In the genomic region with DNA sequence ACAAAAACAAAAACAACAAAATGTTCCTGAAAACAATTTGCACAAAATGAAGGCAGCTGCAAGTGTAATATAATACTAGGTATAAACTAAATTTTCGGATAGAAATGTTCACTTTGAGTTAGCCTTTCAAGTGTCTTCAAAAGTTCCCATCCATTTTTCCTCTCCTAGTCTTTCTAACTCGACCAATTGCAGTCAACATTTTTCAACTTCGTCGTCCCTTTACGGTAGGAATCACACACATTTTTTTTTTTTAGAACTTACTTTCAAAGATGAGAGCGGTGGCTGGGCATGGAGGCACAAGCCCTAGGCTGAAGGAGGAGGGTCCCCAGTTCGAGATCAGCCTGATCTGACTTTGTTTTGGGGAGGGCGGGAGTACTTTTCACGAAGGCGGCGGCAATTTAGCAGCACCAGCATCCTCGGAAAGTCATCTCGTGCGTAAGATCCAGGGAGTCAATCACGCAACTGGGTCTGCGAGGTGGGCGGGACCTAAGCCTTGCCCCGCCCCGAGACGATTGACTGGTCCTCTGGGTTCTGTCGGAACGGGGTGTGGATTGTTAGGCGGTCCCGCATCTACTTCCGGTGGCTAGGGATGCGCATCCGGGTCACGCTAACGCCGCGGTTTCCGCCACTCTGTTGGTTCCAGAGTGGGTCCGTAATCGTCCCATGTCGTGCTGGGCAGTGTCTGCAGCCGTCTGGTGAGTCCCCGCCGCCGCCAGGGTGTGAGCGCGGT, we compare ENCODE assay signal across 8 mouse cellular contexts. TPM values are rescaled to one million over a fixed set of nuclear protein-coding genes. Genes with fewer than 3 reads are reported as not detected.
DNase-seq lines count a peak whose midpoint lies in the region; ATAC-seq lines count a peak whose summit lies in the region.

A gene (plus strand): TSS at position 527 of the 730 bp plus-strand sequence.

- peak within 1 kb of the TSS; percentile 93 for H3K27ac ChIP-seq in heart, embryonic 10.5 days
- peak within 1 kb of the TSS; percentile 89 for H3K27ac ChIP-seq in kidney, embryonic 15.5 days

- DNase-seq in B cell, adult 2 months: peak; percentile 95
- peak; percentile 98 for DNase-seq in brain, adult 2 months (ENCODE audit: low read depth, low spot score)
- peak; percentile 98 for DNase-seq in heart, embryonic 10.5 days (ENCODE audit: low spot score)
- DNase-seq in liver: peak; percentile 98
- DNase-seq in spleen, postnatal 4 days (ENCODE audit: low spot score in 2 of 2): peak; percentile 94 to 95

- peaks cover 15% of the 10 kb centered on the region for H3K36me3 ChIP-seq in heart, embryonic 10.5 days
- H3K36me3 ChIP-seq in kidney, embryonic 15.5 days: peaks cover 15% of the 10 kb centered on the region

- H3K4me1 ChIP-seq in heart, embryonic 10.5 days: peaks cover 13% of the 10 kb centered on the region; the same call in 1 of the 2 replicates
- peaks cover 14% of the 10 kb centered on the region for H3K4me1 ChIP-seq in kidney, embryonic 15.5 days

- WGBS in heart, embryonic 10.5 days: under 1% methylated on average over 41 of the region's 41 CpGs
- WGBS in kidney, embryonic 15.5 days: under 1% methylated on average over 41 of the region's 41 CpGs

- peak within 1 kb of the TSS; percentile 78 for H3K4me2 ChIP-seq in kidney, embryonic 15.5 days

- peak within 1 kb of the TSS; percentile 86 for H3K9ac ChIP-seq in kidney, embryonic 15.5 days

- peak within 1 kb of the TSS; percentile 100 for H3K4me3 ChIP-seq in heart, embryonic 10.5 days
- peak within 1 kb of the TSS; percentile 97 for H3K4me3 ChIP-seq in kidney, embryonic 15.5 days (replicated peaks)

- no peaks in the 10 kb centered on the region for H3K9me3 ChIP-seq in heart, embryonic 10.5 days
- H3K9me3 ChIP-seq in kidney, embryonic 15.5 days (replicated peaks): no peaks in the 10 kb centered on the region

- ATAC-seq in erythroblast, adult 5-6 weeks (replicated peaks; ENCODE audit: low FRiP score, poor library complexity, severe bottlenecking): peak; percentile 98
- peak; percentile 99 for ATAC-seq in kidney, embryonic 15.5 days (replicated peaks; ENCODE audit: low FRiP score)
- ATAC-seq in monocyte, adult 5-6 weeks (replicated peaks; ENCODE audit: insufficient number of reproducible peaks, low FRiP score, low TSS enrichment, poor library complexity, severe bottlenecking): peak; percentile 99

- H3K27me3 ChIP-seq in heart, embryonic 10.5 days (ENCODE audit: insufficient read depth, poor library complexity, severe bottlenecking): no peaks in the 10 kb centered on the region
- no peaks in the 10 kb centered on the region for H3K27me3 ChIP-seq in kidney, embryonic 15.5 days

RNA-seq across cellular contexts. Expression of the gene that starts here (rescaled TPM):
- total RNA-seq in erythroblast, adult 5-6 weeks (2015; ENCODE audit: low replicate concordance): 25.6 and 33.9 TPM in 2 replicates
- 15.1 and 34.6 TPM in 2 replicates for total RNA-seq in erythroblast, adult 5-6 weeks (2017; ENCODE audit: low replicate concordance)
- 27.4 and 33.0 TPM in 2 replicates for polyA plus RNA-seq in heart, embryonic 10.5 days (2016; fragmentation: Nextera tagmentation; extraction: Ambion mirVana)
- 26.2 and 33.4 TPM in 2 replicates for polyA plus RNA-seq in kidney, embryonic 15.5 days (2015; fragmentation: Nextera tagmentation; extraction: Ambion mirVana)
- 8.7 to 25.5 TPM (median 18.8 TPM) in 3 replicates for total RNA-seq in monocyte, adult 5-6 weeks (2017)

Comparison
In these comparisons a context has a peak if more than half of its experiments do, and no peak if none do; other contexts are left out.
1. Peak in every context shown above with its lines: DNase-seq, ATAC-seq, H3K4me3 ChIP-seq and H3K27ac ChIP-seq.